Mouse (Mus musculus) neural tube, embryonic 11.5 days (tissue): ENCODE results near the gene Zkscan16. TPM values are rescaled to one million over a fixed set of nuclear protein-coding genes. Genes with fewer than 3 reads are reported as not detected.
A peak's percentile ranks its signal among the peaks of the same experiment; 100 is the strongest.

Source experiments
- ATAC-seq: fragments of 200-750 bp; cut with Nextera tagmentation; 2 replicates; pipeline ENCODE4 v1.8.0; 2017; ENCODE audit warnings: moderate number of reproducible peaks, mild to moderate bottlenecking, moderate TSS enrichment, moderate library complexity; ENCODE audit not compliant: insufficient read depth, low FRiP score, low TSS enrichment
- DNase-seq: peaks from one replicate; pipeline ENCODE4 v3.0.0-alpha.2; 2015; ENCODE audit warnings: low spot score
- H3K27ac ChIP-seq: fragments of 300-500 bp; sonication (generic); 2 replicates; pipeline ENCODE4 v1.5.1; 2014; ENCODE audit warnings: low read depth, mild to moderate bottlenecking, low read length
- H3K27me3 ChIP-seq: fragments of 300-500 bp; sonication (generic); 2 replicates; pipeline ENCODE4 v1.6.1; 2014; ENCODE audit warnings: mild to moderate bottlenecking, low read length, mixed read lengths; ENCODE audit not compliant: control insufficient read depth, insufficient read depth
- H3K36me3 ChIP-seq: fragments of 300-500 bp; sonication (generic); 2 replicates; pipeline ENCODE4 v1.6.1; 2014; ENCODE audit warnings: mild to moderate bottlenecking, low read length, moderate library complexity, mixed read lengths; ENCODE audit not compliant: control insufficient read depth, insufficient read depth
- H3K4me1 ChIP-seq: fragments of 300-500 bp; sonication (generic); 2 replicates; pipeline ENCODE4 v1.6.1; 2014; ENCODE audit warnings: low read length, mixed read lengths; ENCODE audit not compliant: control insufficient read depth, insufficient read depth
- H3K4me2 ChIP-seq: fragments of 300-500 bp; sonication (generic); 2 replicates; pipeline ENCODE4 v1.6.1; 2014; ENCODE audit warnings: low read depth, mild to moderate bottlenecking, moderate library complexity
- H3K4me3 ChIP-seq: fragments of 300-500 bp; sonication (generic); 2 replicates; pipeline ENCODE4 v1.5.1; 2014; ENCODE audit warnings: low read depth, low read length
- H3K9ac ChIP-seq: fragments of 300-500 bp; sonication (generic); 2 replicates; pipeline ENCODE4 v1.6.1; 2014; ENCODE audit warnings: mild to moderate bottlenecking, low read length
- H3K9me3 ChIP-seq: fragments of 300-500 bp; sonication (generic); 2 replicates; pipeline ENCODE4 v1.6.1; 2016; ENCODE audit warnings: low read length; ENCODE audit not compliant: control insufficient read depth
- WGBS: fragments of 180-500 bp; shearing (Covaris S2); extraction: QIAGEN DNeasy Blood & Tissue Kit; methylation state at CpG from one replicate; pipeline ENCODE4 v1.1.7; 2014; 5-methylcytosine and 5-hydroxymethylcytosine counted together
- polyA plus RNA-seq: library from polyadenylated mRNA; unstranded; fragments of >200 nt; fragmentation: Nextera tagmentation; extraction: Ambion mirVana; gene quantifications from 2 replicates; pipeline ENCODE4 v1.2.1, GENCODE M21; 2014

The Zkscan16 gene
- polyA plus RNA-seq, 1 experiment from 2014 or later = 1.3 TPM

DNA sequence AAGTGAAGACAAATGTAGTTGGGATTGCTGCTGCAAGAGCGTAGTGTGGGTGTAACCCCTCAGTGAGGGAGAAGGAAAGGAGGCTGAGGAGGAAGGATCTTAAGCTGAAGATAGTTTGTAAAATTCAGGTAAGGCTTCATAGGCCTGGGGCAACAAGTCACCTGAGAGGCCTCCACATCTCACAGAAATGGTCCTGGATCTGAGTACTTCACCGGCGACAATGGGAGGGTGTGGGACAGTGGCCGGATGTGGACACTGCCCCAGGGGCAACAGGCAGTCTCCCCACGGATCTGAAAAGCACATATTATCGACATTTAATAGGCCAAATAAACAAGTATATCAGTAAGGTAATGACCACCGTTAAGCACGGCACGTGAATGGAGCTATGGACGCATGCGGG lies 9.2 kb downstream of the Zkscan16 start:
- H3K4me3 ChIP-seq = no peak overlapping the region
- no peak for ATAC-seq
- no peaks in the 10 kb centered on the region for H3K4me1 ChIP-seq
- no peak overlapping the region for H3K27ac ChIP-seq
- DNase-seq = no peak
- H3K4me2 ChIP-seq = no peak overlapping the region
- 92% methylated on average over 11 of the region's 11 CpGs for WGBS
- no peaks in the 10 kb centered on the region for H3K27me3 ChIP-seq
- no peaks in the 10 kb centered on the region for H3K9me3 ChIP-seq
- no peaks in the 10 kb centered on the region; the same call in 1 of the 2 replicates for H3K36me3 ChIP-seq
- H3K9ac ChIP-seq = no peak overlapping the region

DNA sequence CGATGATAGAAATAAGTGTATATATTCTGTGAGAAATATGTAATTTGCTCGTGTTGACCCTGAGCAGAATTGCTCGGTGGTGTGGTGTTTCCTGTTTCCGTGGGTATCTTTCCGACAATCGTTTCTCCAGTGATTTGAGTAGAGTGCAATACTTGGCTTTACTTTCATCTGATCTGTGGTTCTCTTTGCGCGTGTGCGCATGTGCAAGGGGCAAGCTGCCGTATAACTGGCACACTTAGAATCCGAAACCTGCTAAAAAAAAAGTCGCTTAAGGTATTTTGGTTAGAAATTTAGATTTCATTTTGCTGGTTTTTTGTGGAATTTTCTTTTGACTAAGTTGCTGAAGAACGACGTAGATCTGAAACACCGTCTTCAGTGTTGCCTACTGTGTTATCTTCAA lies 18.3 kb downstream of the Zkscan16 start:
- whole genome bisulfite sequencing = 95% methylated on average over 15 of the region's 15 CpGs
- Histone ChIP-seq H3K4me2 (no peak overlapping the region), H3K36me3 (no peaks in the 10 kb centered on the region), H3K4me1 (no peaks in the 10 kb centered on the region), H3K27me3 (no peaks in the 10 kb centered on the region), H3K9me3 (no peaks in the 10 kb centered on the region), H3K9ac (no peak overlapping the region), H3K27ac (no peak overlapping the region), H3K4me3 (no peak overlapping the region)
- ATAC-seq (no peak), DNase-seq (no peak)

- no peak overlapping the region for H3K4me3 ChIP-seq
- H3K36me3 ChIP-seq = no peaks in the 10 kb centered on the region
- no peaks in the 10 kb centered on the region for H3K27me3 ChIP-seq
- no peaks in the 10 kb centered on the region for H3K9me3 ChIP-seq
- no peak overlapping the region for H3K4me2 ChIP-seq
- WGBS = 89% methylated on average over 4 of the region's 4 CpGs
- H3K27ac ChIP-seq = no peak overlapping the region
- no peak for DNase-seq
- no peaks in the 10 kb centered on the region for H3K4me1 ChIP-seq
- H3K9ac ChIP-seq = no peak overlapping the region
- ATAC-seq = no peak
Measured at GRCm38 (mm10) chr4:58963271-58963670, 19.8 kb downstream of the Zkscan16 start.

DNA sequence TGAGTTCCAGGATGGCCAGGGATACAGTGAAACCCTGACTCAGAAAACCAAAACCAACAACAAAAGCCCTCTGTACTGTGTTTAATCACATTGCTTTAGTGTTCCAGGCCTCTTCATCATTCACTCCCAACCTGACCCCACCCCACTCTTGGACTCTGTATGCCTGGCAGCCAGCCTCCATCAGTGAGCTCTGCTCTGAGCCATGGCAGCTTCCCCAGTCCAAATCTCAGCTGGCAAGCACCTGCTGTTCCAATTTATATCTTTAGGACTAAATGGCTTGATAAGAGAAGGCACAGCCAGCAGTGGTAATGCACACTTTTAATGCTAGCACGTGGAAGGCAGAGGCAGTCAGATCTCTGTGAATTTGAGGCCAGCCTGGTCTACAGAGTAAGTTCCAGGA lies 21.7 kb downstream of the Zkscan16 start:
- H3K9me3 ChIP-seq = no peaks in the 10 kb centered on the region
- H3K4me3 ChIP-seq = no peak overlapping the region
- no peak overlapping the region for H3K9ac ChIP-seq
- H3K4me1 ChIP-seq = no peaks in the 10 kb centered on the region
- no peaks in the 10 kb centered on the region for H3K27me3 ChIP-seq
- no peak for ATAC-seq
- H3K36me3 ChIP-seq = no peaks in the 10 kb centered on the region
- 87% methylated on average over 1 of the region's 1 CpGs for WGBS
- H3K27ac ChIP-seq = no peak overlapping the region
- DNase-seq = no peak
- no peak overlapping the region for H3K4me2 ChIP-seq

DNA sequence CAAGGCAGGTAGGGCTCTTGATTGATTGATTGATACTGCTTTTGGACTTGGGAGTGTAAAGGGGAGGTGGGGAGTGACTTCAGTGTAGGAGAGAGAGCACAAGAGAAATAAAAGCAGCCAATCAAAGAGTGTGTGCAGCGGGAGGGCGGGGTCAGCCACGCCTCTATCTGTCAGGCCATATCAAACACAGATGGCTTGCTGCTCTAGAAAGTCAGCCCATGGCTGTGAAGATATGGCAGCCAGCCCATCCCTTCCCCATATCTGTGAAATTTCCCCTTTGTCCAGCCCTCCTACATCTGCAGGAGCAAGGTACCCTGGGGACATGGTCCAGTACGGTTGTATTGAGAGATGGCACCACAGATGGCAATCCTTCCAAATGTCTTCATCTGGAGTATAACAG lies 27.2 kb downstream of the Zkscan16 start:
- no peak for ATAC-seq
- H3K9me3 ChIP-seq = no peaks in the 10 kb centered on the region
- 79% methylated on average over 4 of the region's 4 CpGs for WGBS
- no peak overlapping the region for H3K9ac ChIP-seq
- no peak overlapping the region for H3K4me2 ChIP-seq
- no peak overlapping the region for H3K27ac ChIP-seq
- H3K36me3 ChIP-seq = no peaks in the 10 kb centered on the region
- no peak for DNase-seq
- H3K27me3 ChIP-seq = no peaks in the 10 kb centered on the region
- no peak overlapping the region for H3K4me3 ChIP-seq
- no peaks in the 10 kb centered on the region for H3K4me1 ChIP-seq

DNA sequence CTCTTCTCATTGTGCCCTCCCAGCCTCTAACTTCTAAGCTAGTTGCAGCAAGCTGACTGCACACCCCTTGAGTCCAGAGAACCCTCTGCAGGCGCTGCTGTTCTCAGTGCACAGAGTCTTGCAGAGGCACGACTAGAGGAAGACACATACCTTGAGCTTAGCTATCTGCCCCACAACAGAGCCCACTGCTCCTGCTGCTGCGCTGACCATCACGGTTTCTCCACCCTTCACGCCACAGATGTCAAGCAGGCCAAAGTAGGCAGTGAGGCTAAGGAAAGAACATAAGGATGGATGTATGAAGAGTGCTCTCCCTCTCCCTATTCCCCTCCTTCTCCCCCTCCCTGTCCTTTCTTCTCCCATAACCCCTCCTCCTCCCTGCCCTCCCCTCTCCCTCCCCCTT lies 32.3 kb downstream of the Zkscan16 start:
- Histone ChIP-seq H3K9ac (no peak overlapping the region), H3K27me3 (no peaks in the 10 kb centered on the region)

DNA sequence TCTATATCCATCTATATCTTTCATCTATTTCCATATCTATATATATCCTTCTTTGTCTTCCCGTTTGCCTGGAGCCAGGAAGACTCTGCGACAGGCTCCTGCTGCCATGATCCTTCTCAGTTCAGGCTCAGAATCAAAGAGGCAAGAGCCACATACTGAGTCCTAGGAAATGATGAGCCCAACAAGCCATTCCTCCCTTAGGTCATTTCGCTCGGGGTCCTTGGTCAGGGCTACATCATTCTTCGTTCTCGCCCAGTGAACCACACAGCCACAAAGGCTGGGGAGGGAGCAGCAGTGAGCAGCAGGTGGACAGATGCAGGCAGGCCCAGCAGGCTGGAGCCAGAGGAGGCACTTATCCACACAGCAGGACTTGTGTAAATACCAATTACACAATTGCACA lies 38.0 kb downstream of the Zkscan16 start:
- no peaks in the 10 kb centered on the region for H3K36me3 ChIP-seq
- no peak for DNase-seq
- H3K27me3 ChIP-seq = no peaks in the 10 kb centered on the region
- H3K4me3 ChIP-seq = no peak overlapping the region
- 74% methylated on average over 6 of the region's 6 CpGs for WGBS
- H3K9me3 ChIP-seq = no peaks in the 10 kb centered on the region
- no peak overlapping the region for H3K9ac ChIP-seq
- no peaks in the 10 kb centered on the region for H3K4me1 ChIP-seq
- H3K27ac ChIP-seq = no peak overlapping the region
- ATAC-seq = no peak
- no peak overlapping the region for H3K4me2 ChIP-seq

More for the DNA sequence above, 32.3 kb downstream of the Zkscan16 start:
- no peaks in the 10 kb centered on the region for H3K36me3 ChIP-seq
- no peak for ATAC-seq
- no peak overlapping the region for H3K27ac ChIP-seq
- H3K9me3 ChIP-seq = no peaks in the 10 kb centered on the region
- 81% methylated on average over 5 of the region's 5 CpGs for WGBS
- no peak for DNase-seq
- H3K4me3 ChIP-seq = no peak overlapping the region
- no peak overlapping the region for H3K4me2 ChIP-seq
- H3K4me1 ChIP-seq = no peaks in the 10 kb centered on the region

- Histone ChIP-seq H3K27ac (no peak overlapping the region), H3K9ac (no peak overlapping the region), H3K4me1 (peaks cover 3% of the 10 kb centered on the region; the same call in 1 of the 2 replicates), H3K27me3 (no peaks in the 10 kb centered on the region), H3K9me3 (no peaks in the 10 kb centered on the region), H3K4me3 (no peak overlapping the region), H3K4me2 (no peak overlapping the region), H3K36me3 (no peaks in the 10 kb centered on the region)
- WGBS = 91% methylated on average over 8 of the region's 8 CpGs
- ATAC-seq (no peak), DNase-seq (no peak)
Measured at GRCm38 (mm10) chr4:58982806-58983205, 39.4 kb downstream of the Zkscan16 start.

DNA sequence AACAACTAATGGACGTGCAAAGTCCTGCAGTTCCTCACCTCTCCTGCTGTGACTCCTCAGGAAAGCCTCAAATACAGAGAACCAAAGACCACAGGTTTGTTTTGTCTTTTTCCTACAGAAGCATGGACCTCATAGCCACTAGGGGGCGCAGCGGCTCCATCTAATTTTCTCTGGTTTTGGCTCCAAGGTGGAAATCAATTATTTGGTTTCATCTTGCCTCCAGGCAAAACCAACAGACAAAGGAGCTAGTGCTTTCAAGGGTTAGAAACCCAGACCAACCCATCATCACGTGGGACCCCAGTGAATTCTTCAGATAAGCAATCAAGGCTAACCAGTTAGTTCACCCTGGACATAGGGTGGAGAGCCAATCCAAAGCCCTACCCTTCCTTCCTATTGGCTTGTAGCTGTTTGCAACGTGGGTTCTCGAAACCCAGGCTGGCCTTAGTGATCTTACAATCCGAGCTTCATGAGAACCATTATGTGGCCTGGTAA lies 41.8 kb downstream of the Zkscan16 start:
- WGBS = 26% methylated on average over 7 of the region's 7 CpGs
- ATAC-seq = peak; percentile 67; the same call in 1 of the 2 replicates

More for the DNA sequence above, 41.8 kb downstream of the Zkscan16 start:
- Histone ChIP-seq H3K4me3 (no peak overlapping the region), H3K36me3 (no peaks in the 10 kb centered on the region), H3K27ac (no peak overlapping the region), H3K9me3 (no peaks in the 10 kb centered on the region), H3K27me3 (no peaks in the 10 kb centered on the region), H3K4me2 (no peak overlapping the region), H3K9ac (no peak overlapping the region), H3K4me1 (peaks cover 3% of the 10 kb centered on the region; the same call in 1 of the 2 replicates)
- DNase-seq = peak; percentile 78
